Mouse (Mus musculus): ENCODE measurements around the gene Kif22. TPM values are rescaled to one million over a fixed set of nuclear protein-coding genes. Genes with fewer than 3 reads are reported as not detected.
A peak's percentile ranks its signal among the peaks of the same experiment; 100 is the strongest.

Gene Kif22
- polyA plus RNA-seq, 1 experiment from 2014 or later: 30.2 TPM

DNA sequence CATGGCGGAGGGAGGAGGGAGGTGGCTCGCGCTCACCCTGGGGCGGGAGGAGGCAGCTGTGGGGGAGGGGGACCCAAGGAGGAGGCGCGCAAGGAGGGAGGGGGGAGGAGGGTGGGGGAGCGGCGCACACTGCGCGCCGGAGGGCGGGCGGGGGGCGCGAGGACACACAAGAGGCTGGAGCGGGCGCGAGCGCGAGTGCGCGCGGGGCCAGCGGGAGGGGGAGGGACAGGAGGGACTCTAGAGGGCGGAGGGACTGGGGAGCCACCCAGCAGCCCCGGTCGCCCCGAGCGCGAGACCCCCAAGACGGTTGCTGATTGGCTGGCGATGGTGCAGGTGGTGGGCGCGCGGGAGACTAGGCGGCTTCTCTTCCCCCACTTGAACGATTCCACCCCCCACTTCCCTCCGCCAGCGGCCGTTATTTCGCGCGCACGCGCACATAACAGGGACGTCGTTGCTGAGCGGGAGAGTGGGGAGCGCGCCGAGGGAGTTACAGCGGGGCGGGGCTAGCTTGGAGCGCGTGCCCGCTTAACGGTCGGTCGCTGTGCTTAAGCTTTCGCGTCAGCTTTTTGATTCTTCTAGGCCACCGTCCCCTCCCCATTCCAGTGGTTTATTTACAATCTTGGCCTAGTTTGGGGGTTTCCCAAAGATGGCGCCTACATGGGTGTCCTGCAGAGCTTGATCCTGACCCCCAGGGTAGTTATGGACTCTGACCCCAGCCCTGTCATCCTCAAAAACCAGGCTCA is 15.1 kb downstream of the Kif22 start, which contains the start of gene Maz:
TSS of gene Maz (minus strand) at position 54 of the 743 bp plus-strand sequence.
- peak within 1 kb of the TSS; percentile 100 for H3K27ac ChIP-seq
- peak within 1 kb of the TSS; percentile 100 for H3K9ac ChIP-seq
- WGBS: under 1% methylated on average over 47 of the region's 63 CpGs
- H3K9me3 ChIP-seq: no peaks in the 10 kb centered on the region
- peak within 1 kb of the TSS; percentile 96 for H3K4me3 ChIP-seq
- ATAC-seq (ENCODE audit: low FRiP score): peak; percentile 91
- H3K4me2 ChIP-seq: peak within 1 kb of the TSS; percentile 98
- H3K4me1 ChIP-seq (replicated peaks): peaks cover 44% of the 10 kb centered on the region
- H3K36me3 ChIP-seq: peaks cover 23% of the 10 kb centered on the region
- no peaks in the 10 kb centered on the region for H3K27me3 ChIP-seq

DNA sequence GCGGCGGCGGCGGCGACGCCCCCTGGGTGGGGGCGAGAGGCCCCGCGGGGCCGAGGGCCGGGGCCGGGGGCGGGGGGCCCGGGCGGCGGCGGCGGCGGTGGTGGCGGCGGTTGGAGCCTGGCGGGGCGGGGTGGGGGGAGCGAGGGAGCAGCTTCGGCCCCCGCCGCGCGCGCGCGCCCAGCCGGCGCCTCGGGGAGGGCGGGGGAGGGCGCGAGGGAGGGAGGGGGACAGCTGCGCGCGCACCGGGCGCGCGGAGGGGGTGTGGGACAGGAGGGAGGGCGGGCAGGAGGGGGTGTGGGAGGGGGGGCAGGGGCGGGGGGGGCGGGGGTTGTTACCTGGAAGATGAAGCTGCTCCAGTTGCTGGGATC is 15.7 kb downstream of the Kif22 start:
- H3K9ac ChIP-seq: peak overlapping the region; percentile 100
- H3K36me3 ChIP-seq: peaks cover 28% of the 10 kb centered on the region
- no CpG with 5 or more reads among the region's 48 CpGs for WGBS
- H3K4me2 ChIP-seq: peak overlapping the region; percentile 98
- ATAC-seq (ENCODE audit: low FRiP score): no peak
- H3K27me3 ChIP-seq: no peaks in the 10 kb centered on the region
- no peaks in the 10 kb centered on the region for H3K9me3 ChIP-seq
- H3K4me3 ChIP-seq: peak overlapping the region; percentile 96
- H3K27ac ChIP-seq: peak overlapping the region; percentile 100
- H3K4me1 ChIP-seq (replicated peaks): peaks cover 49% of the 10 kb centered on the region

DNA sequence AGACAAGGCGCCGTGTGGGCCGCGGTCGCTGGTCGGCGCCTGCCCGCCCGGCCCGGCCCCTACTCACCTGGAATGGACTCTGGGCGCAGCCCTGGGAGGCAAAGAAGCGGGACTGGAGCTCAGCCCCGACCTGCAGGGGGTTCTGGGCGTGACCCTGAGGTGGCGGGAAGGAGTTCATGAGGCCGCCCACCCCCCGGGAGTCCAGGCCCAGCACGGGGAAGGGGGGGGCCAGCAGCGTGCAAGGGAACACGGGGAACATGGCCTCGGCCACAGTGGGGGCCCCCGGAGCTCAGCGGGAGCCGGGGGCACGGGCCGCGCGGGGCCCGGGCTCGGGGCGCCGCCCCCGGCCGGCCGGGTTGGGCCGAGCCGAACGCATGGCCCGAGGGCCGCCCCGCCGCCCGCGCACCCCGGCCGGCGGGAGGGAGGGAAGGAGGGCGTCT is 16.1 kb downstream of the Kif22 start:
- no peak for ATAC-seq (ENCODE audit: low FRiP score)
- peak overlapping the region; percentile 100 for H3K9ac ChIP-seq
- peak overlapping the region; percentile 96 for H3K4me3 ChIP-seq
- H3K9me3 ChIP-seq: no peaks in the 10 kb centered on the region
- peaks cover 53% of the 10 kb centered on the region for H3K4me1 ChIP-seq (replicated peaks)
- H3K27ac ChIP-seq: peak overlapping the region; percentile 100
- peak overlapping the region; percentile 98 for H3K4me2 ChIP-seq
- H3K27me3 ChIP-seq: no peaks in the 10 kb centered on the region
- 0% methylated on average over 10 of the region's 48 CpGs for WGBS
- H3K36me3 ChIP-seq: peaks cover 28% of the 10 kb centered on the region

DNA sequence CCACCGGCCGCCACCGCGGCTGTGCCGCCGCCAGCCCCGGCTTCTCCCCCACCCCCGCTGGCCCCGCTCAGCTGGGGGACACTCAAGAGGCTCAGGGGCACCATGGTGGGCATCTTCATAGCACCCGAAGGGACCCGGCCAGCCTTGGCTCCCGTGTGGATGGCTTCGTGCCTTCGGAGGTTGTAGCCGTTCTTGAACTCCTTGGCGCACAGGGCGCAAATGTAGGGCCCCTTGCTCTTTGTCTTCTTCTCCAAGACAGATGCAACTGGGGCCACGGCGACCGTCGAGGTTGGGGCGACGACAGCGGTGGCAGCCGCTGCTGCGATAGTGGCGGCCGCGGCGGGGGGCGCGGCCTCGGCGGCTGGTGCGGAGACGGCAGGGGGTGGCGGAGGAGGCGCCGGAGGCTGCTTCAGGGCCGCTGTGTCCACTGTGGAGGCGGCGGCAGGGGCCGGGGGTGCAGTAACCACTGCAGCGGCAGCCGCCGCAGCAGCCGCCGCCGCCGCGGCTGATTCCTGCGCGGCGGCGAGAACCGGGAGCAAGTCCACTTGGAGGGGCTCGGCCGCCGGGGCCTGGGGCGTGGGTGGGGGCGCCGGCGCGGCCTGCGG is 16.6 kb downstream of the Kif22 start:
- H3K4me1 ChIP-seq (replicated peaks): peaks cover 58% of the 10 kb centered on the region

DNA sequence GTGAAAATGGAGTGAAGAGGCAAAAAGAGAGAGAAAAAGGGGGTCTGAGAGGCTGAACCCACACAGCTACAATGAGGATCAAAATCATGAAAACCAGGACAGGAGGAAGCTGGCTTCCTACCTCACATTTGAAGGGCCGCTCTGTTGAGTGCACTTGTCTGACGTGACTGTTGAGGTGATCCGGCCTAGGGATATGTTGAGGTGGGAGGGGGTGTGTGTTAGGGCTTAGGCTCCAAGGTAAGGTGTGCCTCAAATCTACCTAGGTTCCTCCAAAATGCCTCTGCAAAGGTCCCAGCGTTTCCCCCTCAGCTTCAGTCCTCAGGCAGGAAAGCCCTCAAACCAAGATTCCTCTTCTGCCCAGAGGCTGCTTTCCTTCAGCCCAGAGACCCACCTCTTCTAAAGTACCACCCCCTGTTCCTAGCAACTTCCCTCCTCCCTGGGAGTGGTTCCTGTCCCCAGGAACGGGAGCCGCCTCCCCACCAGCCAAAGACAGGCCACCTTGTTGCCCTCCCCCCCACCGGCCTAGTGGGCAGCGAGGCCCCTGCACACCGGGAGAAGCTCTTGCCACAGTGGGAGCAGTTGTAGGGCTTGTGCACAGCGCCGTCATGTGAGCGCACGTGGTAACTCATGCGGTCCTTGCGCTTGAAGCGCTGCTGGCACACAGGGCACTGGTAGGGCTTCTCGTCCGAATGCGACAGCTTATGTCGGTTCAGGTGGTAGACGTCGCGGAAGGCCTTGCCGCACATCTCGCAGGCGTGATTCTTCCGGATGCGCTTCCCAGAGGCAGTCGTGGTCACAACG is 17.3 kb downstream of the Kif22 start:
- Histone ChIP-seq H3K9me3 (no peaks in the 10 kb centered on the region), H3K36me3 (peaks cover 28% of the 10 kb centered on the region), H3K27ac (peak overlapping the region; percentile 100), H3K9ac (peak overlapping the region; percentile 100), H3K27me3 (no peaks in the 10 kb centered on the region), H3K4me1 (replicated peaks) (peaks cover 66% of the 10 kb centered on the region), H3K4me3 (peak overlapping the region; percentile 96), H3K4me2 (peak overlapping the region; percentile 98)
- peak; percentile 46 for ATAC-seq (ENCODE audit: low FRiP score)
- WGBS: under 1% methylated on average over 30 of the region's 30 CpGs

More for the DNA sequence above, 16.6 kb downstream of the Kif22 start:
- WGBS: under 1% methylated on average over 42 of the region's 65 CpGs
- Histone ChIP-seq H3K27ac (peak overlapping the region; percentile 100), H3K9me3 (no peaks in the 10 kb centered on the region), H3K36me3 (peaks cover 28% of the 10 kb centered on the region), H3K9ac (peak overlapping the region; percentile 100), H3K4me3 (peak overlapping the region; percentile 96), H3K4me2 (peak overlapping the region; percentile 98), H3K27me3 (no peaks in the 10 kb centered on the region)
- no peak for ATAC-seq (ENCODE audit: low FRiP score)

DNA sequence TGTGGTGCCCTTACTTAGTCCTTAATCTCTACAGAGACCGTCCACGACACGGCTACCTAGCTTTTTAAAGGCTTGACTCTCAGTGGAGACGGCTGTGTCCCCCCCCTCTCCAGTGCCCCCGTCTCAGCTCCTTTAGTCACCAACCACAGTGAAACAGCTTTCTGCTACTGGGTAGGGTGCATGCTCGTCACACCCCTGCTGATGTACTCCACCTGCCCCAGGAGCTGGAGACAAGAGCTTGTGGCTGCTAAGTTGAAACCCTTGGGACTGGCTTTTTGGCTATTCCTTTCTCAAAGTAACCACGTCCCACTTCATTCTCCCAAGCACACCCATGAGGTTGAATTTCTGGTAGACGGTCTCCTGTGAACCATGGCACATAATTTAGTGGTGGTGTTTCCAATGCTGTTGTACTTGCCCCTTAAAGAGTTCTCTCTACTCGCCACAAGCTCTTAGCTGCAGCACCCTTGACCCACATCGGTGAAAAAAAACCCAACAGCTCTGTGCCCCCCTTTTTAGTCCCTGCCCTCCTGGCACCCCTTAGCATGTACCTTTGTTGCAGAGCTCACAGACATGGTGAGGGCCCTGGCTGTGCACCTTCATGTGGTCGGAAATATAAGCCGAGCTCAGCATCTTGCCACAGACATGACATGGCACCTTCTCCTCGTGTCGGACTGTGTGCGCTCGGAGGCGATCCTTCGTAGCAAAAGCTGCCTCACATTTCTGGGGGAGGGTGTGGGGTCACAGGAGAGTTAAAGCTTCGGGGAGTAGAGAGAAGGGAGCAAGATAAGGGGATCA is 18.2 kb downstream of the Kif22 start:
- Histone ChIP-seq H3K9ac (peak overlapping the region; percentile 100), H3K36me3 (peaks cover 28% of the 10 kb centered on the region), H3K9me3 (no peaks in the 10 kb centered on the region), H3K4me1 (replicated peaks) (peaks cover 74% of the 10 kb centered on the region), H3K4me2 (peak overlapping the region; percentile 98), H3K27me3 (no peaks in the 10 kb centered on the region), H3K4me3 (peak overlapping the region; percentile 96), H3K27ac (peak overlapping the region; percentile 100)
- ATAC-seq (ENCODE audit: low FRiP score): no peak
- 24% methylated on average over 19 of the region's 19 CpGs for WGBS

GRCm38 (mm10) chr7:127023272-127023691 is 19.0 kb downstream of the Kif22 start:
- H3K9ac ChIP-seq: peak overlapping the region; percentile 100
- 71% methylated on average over 12 of the region's 13 CpGs for WGBS
- peaks cover 80% of the 10 kb centered on the region for H3K4me1 ChIP-seq (replicated peaks)
- peak overlapping the region; percentile 98 for H3K4me2 ChIP-seq
- no peaks in the 10 kb centered on the region for H3K9me3 ChIP-seq
- peak overlapping the region; percentile 96 for H3K4me3 ChIP-seq
- peaks cover 28% of the 10 kb centered on the region for H3K36me3 ChIP-seq
- ATAC-seq (ENCODE audit: low FRiP score): no peak
- H3K27ac ChIP-seq: peak overlapping the region; percentile 100
- no peaks in the 10 kb centered on the region for H3K27me3 ChIP-seq

- Histone ChIP-seq H3K9ac (peak overlapping the region; percentile 100), H3K4me1 (replicated peaks) (peaks cover 80% of the 10 kb centered on the region), H3K27ac (peak overlapping the region; percentile 100), H3K9me3 (no peaks in the 10 kb centered on the region), H3K4me3 (peak overlapping the region; percentile 96), H3K36me3 (peaks cover 28% of the 10 kb centered on the region), H3K4me2 (peak overlapping the region; percentile 98), H3K27me3 (no peaks in the 10 kb centered on the region)
- ATAC-seq (ENCODE audit: low FRiP score): no peak
- 74% methylated on average over 7 of the region's 7 CpGs for WGBS
Measured at GRCm38 (mm10) chr7:127022528-127023271, 19.6 kb downstream of the Kif22 start.

- Histone ChIP-seq H3K27ac (peak overlapping the region; percentile 100), H3K9me3 (no peaks in the 10 kb centered on the region), H3K36me3 (peaks cover 28% of the 10 kb centered on the region), H3K4me2 (peak overlapping the region; percentile 98), H3K9ac (peak overlapping the region; percentile 100), H3K27me3 (no peaks in the 10 kb centered on the region), H3K4me3 (peak overlapping the region; percentile 54), H3K4me1 (replicated peaks) (peaks cover 81% of the 10 kb centered on the region)
- no peak for ATAC-seq (ENCODE audit: low FRiP score)
- 38% methylated on average over 5 of the region's 5 CpGs for WGBS
Measured at GRCm38 (mm10) chr7:127021563-127022527, 20.4 kb downstream of the Kif22 start.

- ATAC-seq (ENCODE audit: low FRiP score): no peak
- H3K4me2 ChIP-seq: peak within 1 kb of the TSS; percentile 98
- no peaks in the 10 kb centered on the region for H3K27me3 ChIP-seq
- peak within 1 kb of the TSS; percentile 84 for H3K9ac ChIP-seq
- H3K4me1 ChIP-seq (replicated peaks): peaks cover 82% of the 10 kb centered on the region
- H3K27ac ChIP-seq: peak within 1 kb of the TSS; percentile 100
- WGBS: under 1% methylated on average over 37 of the region's 37 CpGs
- H3K36me3 ChIP-seq: peaks cover 28% of the 10 kb centered on the region
- H3K4me3 ChIP-seq: peak within 1 kb of the TSS; percentile 54
- no peaks in the 10 kb centered on the region for H3K9me3 ChIP-seq
Measured at GRCm38 (mm10) chr7:127020901-127021562, 21.2 kb downstream of the Kif22 start, which contains the start of the genes Gm42742 and Prrt2. Gm42742 (minus strand) TSS chr7:127021097. Prrt2 (minus strand) TSS chr7:127021211.

All from hindbrain, embryonic 13.5 days (tissue).